Mouse (Mus musculus): ENCODE results near the gene Ubl7.

Gene Ubl7

GRCm38 (mm10) chr9:57948333-57948931 lies 37.7 kb downstream of the Ubl7 start:
- DNase-seq (ENCODE audit: low spot score in 2 of 2): no peak

GRCm38 (mm10) chr9:57949102-57949704 lies 38.4 kb downstream of the Ubl7 start:
- no peak for DNase-seq (ENCODE audit: low spot score in 2 of 2)

DNA sequence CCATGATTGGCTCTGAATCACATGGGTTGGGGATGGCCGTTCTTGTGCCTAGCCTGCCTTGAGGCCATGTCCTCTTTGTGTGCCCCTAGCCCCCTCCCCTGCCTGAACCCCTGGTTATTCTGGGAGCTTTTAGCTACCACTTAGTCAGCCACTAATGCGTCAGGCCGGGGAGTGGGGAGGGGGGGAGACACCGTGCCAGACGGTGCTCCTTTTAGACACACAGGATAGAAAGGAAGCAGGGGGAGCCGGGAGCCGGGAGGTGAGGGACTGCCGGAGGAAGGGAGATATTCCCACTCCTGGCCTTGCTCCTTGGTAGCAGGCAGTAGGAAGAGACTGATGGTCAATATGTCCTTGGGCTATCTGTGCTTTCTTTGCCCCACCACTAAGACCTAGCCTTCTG lies 39.1 kb downstream of the Ubl7 start:
- DNase-seq (ENCODE audit: low spot score in 2 of 2): no peak

- no peak for DNase-seq (ENCODE audit: low spot score in 2 of 2)
Measured at GRCm38 (mm10) chr9:57950519-57950918, 39.7 kb downstream of the Ubl7 start.

GRCm38 (mm10) chr9:57951993-57952392 lies 41.2 kb downstream of the Ubl7 start:
- no peak for DNase-seq (ENCODE audit: low spot score in 2 of 2)

DNA sequence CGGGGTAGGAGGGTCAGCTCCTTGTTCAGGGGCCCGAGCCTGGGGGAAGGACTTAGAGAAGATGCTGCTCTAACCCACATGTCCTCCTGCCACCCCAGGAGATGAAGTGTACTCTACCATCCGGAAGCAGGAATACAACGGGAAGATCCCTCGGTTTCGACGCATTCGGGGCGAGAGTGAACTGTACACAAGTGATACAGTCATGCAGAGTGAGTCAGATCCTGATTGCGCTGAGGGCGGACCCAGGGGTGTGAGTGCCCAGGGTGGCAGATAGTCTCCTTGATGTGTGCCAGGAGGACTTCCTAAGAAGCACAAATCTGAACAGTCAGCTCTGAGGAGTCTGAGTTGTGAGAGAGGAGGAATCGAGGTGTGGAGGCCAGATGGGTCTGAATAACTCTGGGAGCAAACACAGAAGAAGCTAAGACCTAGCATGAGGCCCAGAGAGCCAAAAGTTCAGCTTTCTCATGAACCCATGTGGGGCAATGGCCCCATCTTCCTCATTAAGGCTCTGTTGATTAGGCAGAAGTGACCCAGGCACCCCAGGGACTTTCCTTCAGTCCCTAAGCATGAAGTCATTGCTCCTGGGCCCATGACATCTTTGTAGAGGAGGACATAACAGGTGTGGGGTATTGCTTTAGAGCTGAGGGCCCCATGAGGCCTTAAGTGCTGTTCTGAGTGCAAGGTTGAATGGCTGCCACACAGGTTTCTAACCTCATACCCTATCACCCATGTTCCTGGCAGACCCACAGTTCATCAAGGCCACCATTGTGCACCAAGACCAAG lies 44.4 kb downstream of the Ubl7 start:
- peak in 1 of 2 experiments; percentile 49 for DNase-seq (ENCODE audit: low spot score in 2 of 2)

DNA sequence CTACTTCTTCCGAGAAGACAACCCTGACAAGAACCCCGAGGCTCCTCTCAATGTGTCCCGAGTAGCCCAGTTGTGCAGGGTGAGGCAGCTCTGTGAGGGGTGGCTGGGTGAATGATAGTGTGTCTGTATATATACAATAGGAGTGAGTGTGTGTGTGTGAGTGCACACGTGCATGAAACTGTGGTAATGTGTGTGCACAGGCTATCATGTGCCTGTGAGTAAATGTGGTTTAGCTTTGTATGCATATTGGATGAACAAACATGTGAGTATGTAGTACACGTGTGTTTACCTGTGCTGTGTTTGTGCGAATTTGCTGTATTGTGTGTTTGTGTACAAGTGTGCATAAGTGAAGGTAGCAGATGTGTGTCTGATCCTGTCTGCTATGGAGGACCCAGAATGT lies 45.0 kb downstream of the Ubl7 start:
- no peak for DNase-seq (ENCODE audit: low spot score in 2 of 2)

GRCm38 (mm10) chr9:57956196-57956837 lies 45.5 kb downstream of the Ubl7 start:
- DNase-seq (ENCODE audit: low spot score in 2 of 2): no peak

DNA sequence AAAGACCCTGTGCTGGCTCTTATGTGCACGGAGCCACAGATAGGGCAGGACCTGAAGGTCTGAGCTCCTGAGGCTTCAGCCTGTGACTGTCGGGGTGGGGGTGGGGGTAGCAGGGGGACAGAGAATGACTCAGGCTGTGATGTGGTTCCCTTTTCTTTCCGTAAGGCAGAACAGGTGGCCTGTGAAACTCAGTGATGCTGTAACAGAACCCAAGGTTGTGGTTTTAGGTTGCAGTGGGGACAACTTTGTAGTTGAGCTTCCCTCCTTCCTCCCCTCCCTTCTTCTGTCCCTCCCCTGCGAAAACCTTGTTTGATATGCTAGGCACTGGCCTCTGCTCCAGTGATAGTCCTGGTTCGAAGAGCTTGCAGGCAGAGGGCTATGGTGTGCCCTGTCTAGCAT lies 46.1 kb downstream of the Ubl7 start:
- DNase-seq (ENCODE audit: low spot score in 2 of 2): no peak

GRCm38 (mm10) chr9:57958615-57959014 lies 47.8 kb downstream of the Ubl7 start:
- DNase-seq (ENCODE audit: low spot score in 2 of 2): no peak

GRCm38 (mm10) chr9:57959399-57959798 lies 48.6 kb downstream of the Ubl7 start:
- DNase-seq (ENCODE audit: low spot score in 2 of 2): no peak

DNA sequence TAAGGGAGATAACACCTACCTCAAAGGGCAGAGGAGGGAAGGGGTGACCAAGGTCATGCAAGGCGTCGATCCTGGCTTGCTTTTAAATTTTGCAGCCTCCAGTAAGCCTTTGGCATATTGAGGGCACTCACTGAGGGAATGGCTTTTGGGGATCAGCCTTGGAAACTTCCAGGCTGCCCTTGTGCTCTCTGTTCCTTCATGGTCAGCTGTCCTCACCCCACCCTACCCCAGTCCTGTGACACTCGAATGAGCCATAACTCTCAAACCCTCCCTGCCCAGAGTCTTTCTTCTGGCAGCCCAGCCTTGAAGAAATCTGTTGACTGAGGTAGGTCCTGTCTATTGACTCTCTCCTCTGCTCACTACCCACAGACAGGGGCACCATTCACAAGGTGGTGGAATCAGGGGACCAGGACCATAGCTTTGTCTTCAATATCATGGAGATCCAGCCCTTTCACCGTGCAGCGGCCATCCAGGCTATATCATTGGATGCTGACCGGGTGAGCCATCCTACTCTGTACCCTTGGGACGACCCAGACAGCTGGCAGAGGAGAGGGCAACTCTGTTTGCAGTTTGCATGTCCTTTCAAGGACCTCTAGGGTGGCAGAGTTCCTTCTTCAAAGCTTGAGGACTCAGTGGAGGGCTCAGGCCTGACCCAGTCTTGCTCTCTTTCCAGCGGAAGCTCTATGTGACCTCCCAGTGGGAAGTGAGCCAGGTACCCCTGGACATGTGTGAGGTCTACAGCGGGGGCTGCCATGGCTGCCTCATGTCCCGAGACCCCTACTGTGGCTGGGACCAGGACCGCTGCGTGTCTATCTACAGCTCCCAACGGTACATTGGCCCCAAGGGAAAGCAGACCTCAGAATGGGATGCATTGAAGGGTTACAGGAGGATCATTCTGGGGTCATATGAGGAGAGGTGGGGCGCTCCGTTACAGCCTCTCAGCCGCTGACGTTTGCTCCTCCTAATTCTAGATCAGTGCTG lies 49.4 kb downstream of the Ubl7 start:
- no peak for DNase-seq (ENCODE audit: low spot score in 2 of 2)

GRCm38 (mm10) chr9:57961226-57961625 lies 50.4 kb downstream of the Ubl7 start:
- DNase-seq (ENCODE audit: low spot score in 2 of 2): no peak

GRCm38 (mm10) chr9:57961863-57962778 lies 51.3 kb downstream of the Ubl7 start:
- no peak for DNase-seq (ENCODE audit: low spot score in 2 of 2)

DNA sequence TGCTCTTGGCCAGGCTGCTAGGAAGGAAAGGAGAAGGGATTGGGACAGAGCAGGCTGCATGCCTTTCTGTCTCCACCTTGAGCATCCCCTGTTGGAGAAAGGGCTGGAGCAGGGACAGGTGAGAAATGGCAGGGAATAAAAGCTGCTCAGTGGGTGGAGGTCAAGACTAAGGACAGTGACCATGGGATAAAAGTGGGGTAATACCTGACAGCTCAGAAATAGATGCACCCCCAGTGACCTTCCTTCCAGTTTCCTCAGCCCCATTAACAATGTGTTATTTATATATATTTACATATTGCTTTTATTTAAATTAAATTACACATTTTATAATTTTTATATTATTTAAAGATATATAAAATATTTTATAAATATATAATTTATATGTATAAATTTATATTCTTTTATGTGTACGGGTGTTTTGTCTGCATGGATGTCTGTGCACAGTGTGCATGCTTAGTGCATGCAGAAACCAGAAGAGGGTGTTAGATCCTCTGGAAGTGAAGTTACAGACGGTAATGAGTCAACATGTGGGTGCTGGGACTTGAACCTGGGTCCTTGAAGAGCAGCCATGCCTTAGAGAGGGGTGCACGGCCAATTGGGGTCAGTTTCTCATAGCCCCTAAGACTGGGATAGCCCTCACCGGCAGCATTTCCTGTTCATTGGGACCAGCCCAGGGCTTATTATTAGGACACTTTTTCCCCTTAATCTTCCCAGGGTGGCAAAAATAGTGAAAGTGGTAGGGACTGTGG lies 52.6 kb downstream of the Ubl7 start:
- DNase-seq (ENCODE audit: low spot score in 2 of 2): no peak

- DNase-seq (ENCODE audit: low spot score in 2 of 2): no peak
Measured at GRCm38 (mm10) chr9:57963998-57964395, 53.2 kb downstream of the Ubl7 start.

GRCm38 (mm10) chr9:57964528-57965250 lies 53.9 kb downstream of the Ubl7 start:
- DNase-seq (ENCODE audit: low spot score in 2 of 2): no peak

DNA sequence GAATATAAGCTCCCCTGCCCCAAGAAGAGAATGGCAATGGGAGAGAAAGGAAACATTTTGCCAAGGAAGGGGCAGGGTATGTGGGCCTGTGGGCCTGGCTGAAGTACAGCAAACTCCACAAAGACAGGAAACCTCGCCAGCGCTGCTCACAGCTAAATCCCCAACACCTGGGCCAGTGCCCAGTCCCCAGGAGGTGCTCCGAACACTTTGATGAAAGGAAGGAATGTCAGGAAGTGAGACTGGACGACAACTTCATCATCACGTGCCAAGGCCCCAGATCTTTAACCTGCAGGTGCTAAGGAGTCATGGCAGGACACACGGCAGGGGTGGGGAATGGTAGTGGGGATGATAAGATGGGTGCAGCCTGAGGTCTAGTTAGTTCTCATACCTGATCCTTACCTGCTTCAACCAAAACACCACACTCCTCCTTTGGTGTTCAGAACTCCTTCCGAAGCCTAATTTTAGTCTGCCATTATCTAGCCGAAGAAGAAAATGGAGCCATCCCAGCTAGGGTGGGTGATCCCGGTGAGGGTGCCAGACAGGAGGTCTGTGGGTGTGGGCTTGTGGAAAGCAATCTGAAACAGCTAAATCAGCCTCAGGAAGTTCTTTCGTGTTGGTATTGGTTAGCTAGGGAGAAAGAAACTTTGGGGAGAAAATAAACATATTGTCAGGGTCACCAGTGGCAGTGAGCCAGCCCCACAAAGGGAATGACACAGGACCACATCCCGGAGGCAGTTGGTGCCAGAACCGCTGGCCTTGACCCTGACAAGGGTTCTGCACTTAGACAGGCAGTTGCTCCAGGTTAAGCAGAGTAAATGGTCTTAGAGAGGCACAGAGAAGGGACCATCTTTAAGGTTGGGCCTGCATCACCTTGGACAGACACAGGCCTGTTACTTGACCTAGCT lies 54.8 kb downstream of the Ubl7 start:
- no peak for DNase-seq (ENCODE audit: low spot score in 2 of 2)
